Mouse (Mus musculus) stomach, embryonic 16.5 days (tissue): ENCODE measurements around the gene Prm1. TPM values are rescaled to one million over a fixed set of nuclear protein-coding genes. Genes with fewer than 3 reads are reported as not detected.
"Not testable (repeated sequence)": the region's sequence is repeated elsewhere in the genome, so short reads cannot be mapped to it uniquely, and the experiment has no call there.

Experiments
- ATAC-seq: fragments of 200-750 bp; cut with Nextera tagmentation; 2 replicates; pipeline ENCODE4 v1.8.0; 2017; ENCODE audit warnings: moderate number of reproducible peaks, moderate TSS enrichment; ENCODE audit not compliant: insufficient read depth, low FRiP score
- H3K27ac ChIP-seq: fragments of 300-500 bp; sonication (generic); 2 replicates; pipeline ENCODE4 v1.5.1; 2014; ENCODE audit warnings: low read length
- H3K27me3 ChIP-seq: fragments of 300-500 bp; sonication (generic); 2 replicates; pipeline ENCODE4 v1.6.1; 2014; ENCODE audit warnings: low read length, control low read depth, mixed read lengths; ENCODE audit not compliant: control insufficient read depth, insufficient read depth
- H3K36me3 ChIP-seq: fragments of 300-500 bp; sonication (generic); 2 replicates; pipeline ENCODE4 v1.6.1; 2014; ENCODE audit warnings: low read length; ENCODE audit not compliant: control insufficient read depth, insufficient read depth
- H3K4me1 ChIP-seq: fragments of 300-500 bp; sonication (generic); 2 replicates; pipeline ENCODE4 v1.6.1; 2014; ENCODE audit warnings: low read length, control low read depth, mixed read lengths; ENCODE audit not compliant: control insufficient read depth, insufficient read depth
- H3K4me2 ChIP-seq: fragments of 300-500 bp; sonication (generic); 2 replicates; pipeline ENCODE4 v1.6.1; 2014; ENCODE audit warnings: low read depth, low read length, mixed read lengths
- H3K4me3 ChIP-seq: fragments of 300-500 bp; sonication (generic); replicated peaks from 2 replicates; pipeline ENCODE4 v1.5.1; 2014; ENCODE audit warnings: mild to moderate bottlenecking, low read length
- H3K9ac ChIP-seq: fragments of 300-500 bp; sonication (generic); 2 replicates; pipeline ENCODE4 v1.6.1; 2014; ENCODE audit warnings: low read length
- H3K9me3 ChIP-seq: fragments of 300-500 bp; sonication (generic); replicated peaks from 2 replicates; pipeline ENCODE4 v1.6.1; 2016; ENCODE audit warnings: low read length, control low read depth; ENCODE audit not compliant: control insufficient read depth
- WGBS: fragments of 180-500 bp; shearing (Covaris S2); extraction: QIAGEN DNeasy Blood & Tissue Kit; methylation state at CpG from one replicate; pipeline ENCODE4 v1.1.7; 2014; 5-methylcytosine and 5-hydroxymethylcytosine counted together
- polyA plus RNA-seq: library from polyadenylated mRNA; unstranded; fragments of >200 nt; fragmentation: Nextera tagmentation; extraction: Ambion mirVana; gene quantifications from 2 replicates; pipeline ENCODE4 v1.2.1, GENCODE M21; 2015

Prm1 gene
- polyA plus RNA-seq, 1 experiment from 2014 or later, result not detected

GRCm38 (mm10) chr16:10812865-10813371 lies 7.3 kb upstream of the Prm1 start, which contains the start of gene Gm11172:
TSS of gene Gm11172 (plus strand) at chr16:10812915.
- H3K36me3 ChIP-seq, result no peaks in the 10 kb centered on the region
- ATAC-seq, result no peak
- WGBS, result 82% methylated on average over 2 of the region's 2 CpGs
- no peaks in the 10 kb centered on the region for H3K27me3 ChIP-seq
- H3K9me3 ChIP-seq, result no peaks in the 10 kb centered on the region
- no peak within 1 kb of the TSS for H3K9ac ChIP-seq
- H3K4me2 ChIP-seq, result no peak within 1 kb of the TSS
- no peak within 1 kb of the TSS for H3K27ac ChIP-seq
- H3K4me1 ChIP-seq, result no peaks in the 10 kb centered on the region; the same call in 1 of the 2 replicates
- no peak within 1 kb of the TSS for H3K4me3 ChIP-seq

- WGBS, result 90% methylated on average over 1 of the region's 1 CpGs
- H3K9me3 ChIP-seq, result no peaks in the 10 kb centered on the region
- H3K4me3 ChIP-seq, result no peak overlapping the region
- no peaks in the 10 kb centered on the region; the same call in 1 of the 2 replicates for H3K4me1 ChIP-seq
- no peak overlapping the region for H3K9ac ChIP-seq
- no peaks in the 10 kb centered on the region for H3K36me3 ChIP-seq
- H3K27ac ChIP-seq, result no peak overlapping the region
- H3K4me2 ChIP-seq, result no peak overlapping the region
- H3K27me3 ChIP-seq, result no peaks in the 10 kb centered on the region
- no peak for ATAC-seq
Observed at GRCm38 (mm10) chr16:10810376-10810775, 4.7 kb upstream of the Prm1 start.

DNA sequence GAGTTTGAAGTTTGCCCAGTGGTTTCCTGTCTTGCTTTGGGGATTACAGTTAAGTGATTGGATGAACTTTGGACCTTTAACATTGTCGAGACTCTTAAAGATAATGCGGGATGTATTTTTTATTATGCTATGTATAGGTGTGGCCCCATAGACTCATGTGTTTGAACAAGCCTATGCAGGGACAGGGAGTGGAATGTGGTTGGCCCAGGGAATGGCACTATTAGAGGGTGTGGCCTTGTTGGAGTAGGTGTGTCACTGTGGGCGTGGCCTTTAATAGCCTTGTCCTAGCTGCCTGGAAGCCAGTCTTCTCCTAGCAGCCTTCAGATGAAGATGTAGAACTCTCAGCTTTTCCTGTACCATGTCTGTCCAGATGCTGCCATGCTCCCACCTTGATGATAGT lies 3.2 kb downstream of the Prm1 start:
- H3K9ac ChIP-seq, H3K4me2 ChIP-seq, H3K27me3 ChIP-seq, H3K4me3 ChIP-seq, H3K9me3 ChIP-seq, H3K4me1 ChIP-seq, H3K36me3 ChIP-seq, H3K27ac ChIP-seq: not testable (repeated sequence)
- 58% methylated on average over 3 of the region's 3 CpGs for WGBS
- peak; percentile 87; the same call in 1 of the 2 replicates for ATAC-seq

DNA sequence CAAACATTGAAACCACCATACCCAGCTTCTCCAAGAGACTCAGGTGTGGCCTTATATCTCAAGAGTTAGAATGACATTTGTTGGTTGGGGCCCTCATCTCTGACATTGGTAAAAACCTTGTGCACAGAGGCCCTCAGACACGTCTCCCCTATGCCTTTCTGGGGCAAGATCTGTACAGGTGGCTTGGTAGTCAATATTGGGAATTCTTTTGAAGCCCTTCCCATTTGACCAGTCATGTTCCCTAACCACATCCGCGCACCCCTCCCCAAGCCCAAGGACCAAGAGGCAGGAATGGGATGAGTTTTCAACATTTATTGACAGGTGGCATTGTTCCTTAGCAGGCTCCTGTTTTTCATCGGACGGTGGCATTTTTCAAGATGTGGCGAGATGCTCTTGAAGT lies 9.6 kb downstream of the Prm1 start, which contains the start of gene Prm2:
Gene Prm2, minus strand, starts transcription at position 101 of the 400 bp plus-strand sequence.
- Histone ChIP-seq H3K4me3 (no peak within 1 kb of the TSS), H3K36me3 (no peaks in the 10 kb centered on the region), H3K4me1 (no peaks in the 10 kb centered on the region), H3K4me2 (no peak within 1 kb of the TSS), H3K27ac (no peak within 1 kb of the TSS), H3K9ac (no peak within 1 kb of the TSS), H3K9me3 (no peaks in the 10 kb centered on the region), H3K27me3 (peaks cover 9% of the 10 kb centered on the region; the same call in 1 of the 2 replicates)
- 76% methylated on average over 6 of the region's 6 CpGs for WGBS
- no peak for ATAC-seq

DNA sequence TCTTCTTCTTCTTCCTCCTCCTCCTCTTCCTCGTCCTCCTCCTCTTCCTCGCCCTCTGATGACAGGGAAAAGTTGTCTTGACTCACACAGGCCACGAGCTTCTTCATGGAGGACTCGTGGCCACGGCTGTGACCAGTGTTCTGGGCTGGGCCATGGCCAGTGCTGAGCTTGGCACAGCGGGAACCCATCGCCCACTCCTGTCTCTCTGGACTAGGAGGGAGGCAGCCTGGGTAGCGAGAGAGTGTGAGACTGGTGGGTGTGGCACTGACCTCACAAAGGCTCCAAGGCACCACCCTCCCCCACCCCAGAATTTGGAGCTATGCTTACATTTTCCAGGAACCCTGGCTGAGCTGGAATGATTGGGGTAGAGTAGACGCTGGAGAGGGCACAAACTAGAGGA lies 14.9 kb downstream of the Prm1 start, which contains the start of gene Prm3:
Gene Prm3, minus strand, starts transcription at position 213 of the 400 bp plus-strand sequence.
- no peak within 1 kb of the TSS for H3K4me3 ChIP-seq
- no peak within 1 kb of the TSS for H3K9ac ChIP-seq
- H3K27me3 ChIP-seq, result peaks cover under 1% of the 10 kb centered on the region; the same call in 1 of the 2 replicates
- H3K9me3 ChIP-seq, result no peaks in the 10 kb centered on the region
- H3K36me3 ChIP-seq, result no peaks in the 10 kb centered on the region
- 64% methylated on average over 9 of the region's 9 CpGs for WGBS
- H3K4me2 ChIP-seq, result no peak within 1 kb of the TSS
- no peak for ATAC-seq
- peaks cover 10% of the 10 kb centered on the region for H3K4me1 ChIP-seq
- no peak within 1 kb of the TSS for H3K27ac ChIP-seq

DNA sequence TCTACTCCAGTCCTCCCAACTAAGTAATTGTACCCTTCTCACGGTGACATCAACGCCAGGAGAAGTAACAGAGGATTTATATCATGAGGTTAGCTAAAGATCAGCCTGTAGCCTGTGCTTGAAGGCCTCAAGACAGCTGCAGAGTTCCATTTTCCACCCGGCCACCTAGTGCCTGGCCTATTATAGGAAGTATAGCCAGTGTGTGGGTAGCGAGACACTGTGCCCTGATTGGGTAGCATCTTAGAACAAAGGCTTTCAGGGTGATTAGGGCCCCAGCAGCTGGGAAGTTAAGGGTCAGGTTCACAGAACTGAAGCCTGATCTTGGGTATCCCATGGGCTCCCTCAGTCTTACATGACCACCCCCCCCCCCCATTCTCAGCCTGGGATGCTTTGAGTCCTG lies 16.8 kb downstream of the Prm1 start:
- Histone ChIP-seq H3K4me3 (no peak overlapping the region), H3K9me3 (no peaks in the 10 kb centered on the region), H3K4me1 (peaks cover 13% of the 10 kb centered on the region), H3K4me2 (no peak overlapping the region), H3K27me3 (no peaks in the 10 kb centered on the region), H3K36me3 (no peaks in the 10 kb centered on the region), H3K9ac (no peak overlapping the region), H3K27ac (no peak overlapping the region)
- 78% methylated on average over 4 of the region's 4 CpGs for WGBS
- no peak for ATAC-seq

DNA sequence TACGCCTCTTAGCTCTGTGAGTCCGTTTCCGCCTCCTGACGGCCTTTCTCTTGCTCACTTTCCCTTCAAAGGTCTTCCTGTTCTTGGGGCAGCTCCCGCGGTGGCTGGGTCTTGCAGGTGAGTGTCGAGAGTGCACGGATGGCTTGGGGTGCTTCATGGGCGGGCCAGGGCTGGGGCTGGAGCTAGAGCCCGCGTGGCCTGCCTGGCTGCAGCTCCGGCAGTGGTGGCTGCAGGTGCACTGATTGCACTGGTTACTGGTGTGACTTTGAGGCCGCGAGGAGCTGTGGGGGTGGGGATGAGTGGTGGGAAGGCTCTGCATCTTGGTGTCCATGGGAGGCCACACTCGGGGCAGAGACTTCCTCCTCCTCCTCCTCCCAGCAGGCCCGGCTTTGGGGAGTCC lies 17.4 kb downstream of the Prm1 start, which contains the start of gene Tnp2:
Gene Tnp2, minus strand, starts transcription at position 390 of the 400 bp plus-strand sequence.
- H3K27ac ChIP-seq, result no peak within 1 kb of the TSS
- peaks cover 19% of the 10 kb centered on the region for H3K4me1 ChIP-seq
- H3K4me3 ChIP-seq, result no peak within 1 kb of the TSS
- no peaks in the 10 kb centered on the region for H3K27me3 ChIP-seq
- H3K36me3 ChIP-seq, result no peaks in the 10 kb centered on the region
- WGBS, result 55% methylated on average over 16 of the region's 16 CpGs
- no peak for ATAC-seq
- H3K9ac ChIP-seq, result no peak within 1 kb of the TSS
- no peaks in the 10 kb centered on the region for H3K9me3 ChIP-seq
- no peak within 1 kb of the TSS for H3K4me2 ChIP-seq

DNA sequence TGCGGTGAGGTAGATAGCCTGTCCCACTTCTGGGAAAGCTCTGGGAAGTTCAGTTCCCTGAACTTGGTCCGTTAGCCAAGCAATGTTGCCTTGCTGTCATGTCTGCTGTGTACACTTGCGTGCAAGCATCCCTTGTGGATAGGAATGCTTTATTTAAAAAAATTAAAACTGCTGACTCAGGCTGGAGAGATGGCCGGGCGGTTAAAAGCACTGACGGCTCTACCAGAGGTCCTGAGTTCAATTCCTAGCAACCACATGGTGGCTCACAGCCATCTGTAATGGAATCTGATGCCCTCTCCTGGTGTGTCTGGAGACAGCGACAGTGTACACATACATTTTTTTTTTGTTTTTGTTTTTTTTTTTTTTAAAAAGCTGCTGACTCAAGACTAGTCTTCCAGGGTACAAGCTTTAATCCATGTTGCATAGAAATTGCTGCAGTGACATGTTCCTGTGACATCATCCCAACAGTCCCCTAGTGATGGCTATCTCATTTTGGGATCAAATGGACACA lies 18.0 kb downstream of the Prm1 start:
- Histone ChIP-seq H3K27me3 (no peaks in the 10 kb centered on the region), H3K9ac (no peak overlapping the region), H3K9me3 (no peaks in the 10 kb centered on the region), H3K36me3 (no peaks in the 10 kb centered on the region), H3K4me3 (no peak overlapping the region), H3K4me2 (no peak overlapping the region), H3K27ac (peak overlapping the region; percentile 99), H3K4me1 (peaks cover 25% of the 10 kb centered on the region)
- ATAC-seq, result no peak
- 73% methylated on average over 7 of the region's 7 CpGs for WGBS

- Histone ChIP-seq H3K4me2 (peak overlapping the region; percentile 91; the same call in 1 of the 2 replicates), H3K36me3 (no peaks in the 10 kb centered on the region), H3K27ac (peak overlapping the region; percentile 99), H3K9ac (peak overlapping the region; percentile 91; the same call in 1 of the 2 replicates), H3K4me1 (peaks cover 32% of the 10 kb centered on the region), H3K4me3 (no peak overlapping the region), H3K27me3 (no peaks in the 10 kb centered on the region), H3K9me3 (no peaks in the 10 kb centered on the region)
- no peak for ATAC-seq
- WGBS, result 52% methylated on average over 4 of the region's 4 CpGs
Observed at GRCm38 (mm10) chr16:10786782-10787547, 18.7 kb downstream of the Prm1 start.
